Mouse (Mus musculus): ENCODE measurements at regions not wholly inside any gene's neighbourhood (a gene's known extent, or its start where the extent isn't known, plus 50 kb on each side); places are given as distances from the start of the nearest gene placed in this dataset.
A peak's percentile ranks its signal among the peaks of the same experiment; 100 is the strongest.

DNA sequence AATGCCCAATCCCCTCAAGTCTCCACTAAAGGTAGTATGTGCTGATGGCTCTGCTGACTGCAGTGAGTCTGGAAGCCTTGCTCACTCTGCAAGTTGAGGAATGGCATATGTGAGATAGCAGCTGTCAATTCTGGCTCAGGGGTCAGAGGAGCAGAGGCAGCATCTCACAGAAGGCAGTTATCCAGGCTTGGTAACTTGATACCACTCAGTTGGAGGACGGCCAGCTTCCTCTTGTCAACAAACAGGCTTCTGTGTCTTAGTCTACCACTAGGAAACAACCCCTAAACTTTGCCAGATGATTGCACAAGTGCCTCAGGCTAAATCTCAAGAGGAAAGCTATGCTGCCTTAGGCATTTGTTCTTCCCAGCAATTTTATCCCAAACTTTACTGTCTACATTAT lies 55.7 kb upstream of the Gabre start:
- peak; percentile 73 for DNase-seq (ENCODE audit: low read depth)

DNA sequence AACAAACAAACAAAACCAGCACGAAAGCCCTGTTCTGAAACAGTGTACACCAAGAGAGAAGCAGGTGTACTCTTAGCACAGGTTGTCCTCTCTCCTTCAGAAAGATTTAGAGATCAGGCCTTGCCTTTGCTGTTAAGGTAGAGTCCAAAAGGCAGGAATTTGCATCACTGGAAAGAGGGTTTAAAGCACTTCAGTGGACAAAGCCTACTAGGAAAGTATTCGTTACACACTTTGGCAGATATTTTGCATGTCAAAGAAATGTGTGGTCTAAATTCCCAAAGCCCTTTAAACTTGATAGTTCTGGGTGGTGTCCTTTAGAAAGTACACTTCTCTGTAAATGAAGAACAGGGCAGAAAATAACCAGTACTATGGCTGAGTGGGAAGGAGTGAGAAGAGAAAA lies 54.2 kb upstream of the Gabre start:
- no peak for DNase-seq (ENCODE audit: low read depth)

Data from NIH3T3 (cell line).